ENCODE assay signal across 8 mouse cellular contexts in genomic region chr9:57075681-57076381, GRCm38 (mm10). TPM values are rescaled to one million over a fixed set of nuclear protein-coding genes. Genes with fewer than 3 reads are reported as not detected.
A peak's percentile ranks its signal among the peaks of the same experiment; 100 is the strongest.
DNase-seq lines count a peak whose midpoint lies in the region; ATAC-seq and TF ChIP-seq lines count a peak whose summit lies in the region.

No protein-coding gene starts in this region.

- H3K27ac ChIP-seq in cortical plate, adult 2 months (ENCODE audit: insufficient read depth, low read length) = peak overlapping the region; percentile 61

- peaks cover 16% of the 10 kb centered on the region for H3K36me3 ChIP-seq in megakaryocyte, embryonic 14.5 days (replicated peaks; ENCODE audit: low read length)

- H3K4me3 ChIP-seq in cortical plate, adult 2 months (ENCODE audit: insufficient read depth, low read length) = peak overlapping the region; percentile 64
- H3K4me3 ChIP-seq in megakaryocyte, embryonic 14.5 days (replicated peaks) = peak overlapping the region; percentile 96

- H3K4me1 ChIP-seq in cortical plate, adult 2 months (ENCODE audit: control insufficient read depth, insufficient read depth, low read length) = peaks cover 4% of the 10 kb centered on the region; the same call in 1 of the 2 replicates
- peaks cover 46% of the 10 kb centered on the region for H3K4me1 ChIP-seq in megakaryocyte, embryonic 14.5 days

- no peaks in the 10 kb centered on the region for H3K9me3 ChIP-seq in megakaryocyte, embryonic 14.5 days

- peak; percentile 65 for ATAC-seq in activated CD4-positive, CD25-positive, alpha-beta regulatory T cell, adult 4 months

- H3K27me3 ChIP-seq in megakaryocyte, embryonic 14.5 days (replicated peaks) = no peaks in the 10 kb centered on the region

- peak; percentile 98 for DNase-seq in gastrocnemius, adult 8-10 months (ENCODE audit: low spot score in 2 of 2)
- DNase-seq in hindlimb bud, embryonic 11.5 days (ENCODE audit: extremely low spot score, low read depth, low spot score) = peak; percentile 97
- peak; percentile 93 to 99 for DNase-seq in left cerebral cortex, adult 8-10 months (ENCODE audit: low spot score in 2 of 2)
- peak; percentile 99 for DNase-seq in right cerebral cortex, postnatal 10 days (ENCODE audit: low spot score in 2 of 2)
- peak; percentile 91 for DNase-seq in urinary bladder, postnatal 25 days (ENCODE audit: low spot score)

- TF ChIP-seq POLR2A in cortical plate, adult 2 months (IDR thresholded peaks at IDR 0.05; ENCODE audit: extremely low read depth, insufficient read depth, low read length) = peak; percentile 71

- no peak for TF ChIP-seq CTCF in cortical plate, adult 2 months (IDR thresholded peaks at IDR 0.05; ENCODE audit: extremely low read depth, insufficient read depth, low read length)

RNA-seq across cellular contexts. Expression of gene Sin3a, which starts 4.0 kb away (rescaled TPM):
- 10 to 100 TPM; 31.7 to 33.5 TPM for polyA plus RNA-seq in activated CD4-positive, CD25-positive, alpha-beta regulatory T cell, adult 4 months (2017; shearing (Covaris generic))
- polyA plus RNA-seq in cortical plate, adult 2 months (2012; rRNA removed) = 25.1 and 27.8 TPM in 2 replicates
- total RNA-seq in gastrocnemius, adult 8-10 months (2022) = 10 to 100 TPM; 18.6 to 23.0 (median 19.8) TPM
- total RNA-seq in left cerebral cortex, adult 8-10 months (2022) = 10 to 100 TPM; 39.1 to 52.4 (median 45.5) TPM
- polyA plus RNA-seq in megakaryocyte, embryonic 14.5 days (2012; ENCODE audit: insufficient read depth, low replicate concordance) = 0.78 and 3.8 TPM in 2 replicates

RNA-seq across cellular contexts. Expression of gene Man2c1, which starts 54.7 kb away (rescaled TPM):
- polyA plus RNA-seq in activated CD4-positive, CD25-positive, alpha-beta regulatory T cell, adult 4 months (2017; shearing (Covaris generic)) = 10 to 100 TPM; 38.8 to 51.6 TPM
- 234 and 251 TPM in 2 replicates for polyA plus RNA-seq in cortical plate, adult 2 months (2012; rRNA removed)
- total RNA-seq in gastrocnemius, adult 8-10 months (2022) = 10 to 100 TPM; 22.1 to 36.3 (median 29.0) TPM
- 100 to 1,000 TPM; 116 to 162 (median 135) TPM for total RNA-seq in left cerebral cortex, adult 8-10 months (2022)
- 50.4 and 95.7 TPM in 2 replicates for polyA plus RNA-seq in megakaryocyte, embryonic 14.5 days (2012; ENCODE audit: insufficient read depth, low replicate concordance)

Comparison
In these comparisons a context has a peak if more than half of its experiments do, and no peak if none do; other contexts are left out.
1. Peak in every context shown above with its lines: DNase-seq, ATAC-seq, H3K4me3 ChIP-seq and H3K27ac ChIP-seq.